Mouse (Mus musculus) embryonic facial prominence, embryonic 15.5 days (tissue): ENCODE results near the gene 2310034G01Rik. TPM values are rescaled to one million over a fixed set of nuclear protein-coding genes. Genes with fewer than 3 reads are reported as not detected.

Source experiments
- ATAC-seq: fragments of 200-750 bp; cut with Nextera tagmentation; 2 replicates; pipeline ENCODE4 v1.8.0; 2017; ENCODE audit warnings: low read depth, moderate TSS enrichment; ENCODE audit not compliant: insufficient number of reproducible peaks, low FRiP score, low TSS enrichment
- H3K27ac ChIP-seq: fragments of 300-500 bp; sonication (generic); replicated peaks from 2 replicates; pipeline ENCODE4 v1.5.1; 2015; ENCODE audit warnings: mild to moderate bottlenecking, inconsistent platforms
- H3K27me3 ChIP-seq: fragments of 300-500 bp; sonication (generic); 2 replicates; pipeline ENCODE4 v1.6.1; 2015; ENCODE audit warnings: inconsistent platforms
- H3K36me3 ChIP-seq: fragments of 300-500 bp; sonication (generic); 2 replicates; pipeline ENCODE4 v1.6.1; 2015; ENCODE audit warnings: mild to moderate bottlenecking, inconsistent platforms
- H3K4me1 ChIP-seq: fragments of 300-500 bp; sonication (generic); 2 replicates; pipeline ENCODE4 v1.6.1; 2015; ENCODE audit warnings: inconsistent platforms
- H3K4me2 ChIP-seq: fragments of 300-500 bp; sonication (generic); replicated peaks from 2 replicates; pipeline ENCODE4 v1.6.1; 2015; ENCODE audit warnings: mild to moderate bottlenecking, inconsistent platforms
- H3K4me3 ChIP-seq: fragments of 300-500 bp; sonication (generic); replicated peaks from 2 replicates; pipeline ENCODE4 v1.5.1; 2015; ENCODE audit warnings: mild to moderate bottlenecking, inconsistent platforms
- H3K9ac ChIP-seq: fragments of 300-500 bp; sonication (generic); 2 replicates; pipeline ENCODE4 v1.6.1; 2015; ENCODE audit warnings: inconsistent platforms
- H3K9me3 ChIP-seq: fragments of 300-500 bp; sonication (generic); replicated peaks from 2 replicates; pipeline ENCODE4 v1.6.1; 2016; ENCODE audit warnings: inconsistent platforms
- WGBS: fragments of 180-500 bp; shearing (Covaris S2); methylation state at CpG from one replicate; pipeline ENCODE4 v1.1.7; 2015; 5-methylcytosine and 5-hydroxymethylcytosine counted together
- polyA plus RNA-seq: library from polyadenylated mRNA; unstranded; fragments of >200 nt; fragmentation: Nextera tagmentation; extraction: Ambion mirVana; gene quantifications from 2 replicates; pipeline ENCODE4 v1.2.1, GENCODE M21; 2015

Gene 2310034G01Rik
- polyA plus RNA-seq, 1 experiment from 2014 or later = 5.3 TPM

GRCm38 (mm10) chr19:46327531-46328064 lies 22.5 kb downstream of the 2310034G01Rik start:
- Histone ChIP-seq H3K4me3 (peak overlapping the region; percentile 78), H3K9me3 (no peaks in the 10 kb centered on the region), H3K4me2 (peak overlapping the region; percentile 100), H3K36me3 (peaks cover 13% of the 10 kb centered on the region), H3K27ac (peak overlapping the region; percentile 92), H3K27me3 (peaks cover 51% of the 10 kb centered on the region), H3K9ac (peak overlapping the region; percentile 47; the same call in 1 of the 2 replicates), H3K4me1 (peaks cover 38% of the 10 kb centered on the region)
- ATAC-seq = no peak
- WGBS = 26% methylated on average over 14 of the region's 14 CpGs

- H3K27me3 ChIP-seq = peaks cover 58% of the 10 kb centered on the region
Measured at GRCm38 (mm10) chr19:46326756-46327305, 23.3 kb downstream of the 2310034G01Rik start, which contains the start of gene Psd. Psd (minus strand) TSS chr19:46327156.

GRCm38 (mm10) chr19:46326019-46326755 lies 23.9 kb downstream of the 2310034G01Rik start:
- 4% methylated on average over 28 of the region's 29 CpGs for WGBS
- H3K4me2 ChIP-seq = peak overlapping the region; percentile 100
- H3K27me3 ChIP-seq = peaks cover 64% of the 10 kb centered on the region
- no peak for ATAC-seq
- H3K9me3 ChIP-seq = no peaks in the 10 kb centered on the region
- peak overlapping the region; percentile 78; the same call in 1 of the 2 replicates for H3K4me3 ChIP-seq
- peaks cover 9% of the 10 kb centered on the region for H3K36me3 ChIP-seq
- H3K4me1 ChIP-seq = peaks cover 50% of the 10 kb centered on the region
- H3K27ac ChIP-seq = no peak overlapping the region
- H3K9ac ChIP-seq = no peak overlapping the region

More at GRCm38 (mm10) chr19:46326756-46327305, 23.3 kb downstream of the 2310034G01Rik start, which contains the start of gene Psd:
- Histone ChIP-seq H3K4me1 (peaks cover 45% of the 10 kb centered on the region), H3K27ac (peak within 1 kb of the TSS; percentile 92), H3K9ac (peak within 1 kb of the TSS; percentile 47), H3K36me3 (peaks cover 13% of the 10 kb centered on the region), H3K4me2 (peak within 1 kb of the TSS; percentile 100), H3K9me3 (no peaks in the 10 kb centered on the region), H3K4me3 (peak within 1 kb of the TSS; percentile 78)
- under 1% methylated on average over 35 of the region's 35 CpGs for WGBS
- no peak for ATAC-seq

GRCm38 (mm10) chr19:46324918-46325317 lies 25.2 kb downstream of the 2310034G01Rik start:
- H3K36me3 ChIP-seq = no peaks in the 10 kb centered on the region
- 66% methylated on average over 5 of the region's 5 CpGs for WGBS
- no peak overlapping the region for H3K27ac ChIP-seq
- H3K9me3 ChIP-seq = no peaks in the 10 kb centered on the region
- ATAC-seq = no peak
- peaks cover 76% of the 10 kb centered on the region for H3K27me3 ChIP-seq
- no peak overlapping the region for H3K4me2 ChIP-seq
- peaks cover 47% of the 10 kb centered on the region for H3K4me1 ChIP-seq
- H3K4me3 ChIP-seq = no peak overlapping the region
- H3K9ac ChIP-seq = no peak overlapping the region

- H3K36me3 ChIP-seq = no peaks in the 10 kb centered on the region
- WGBS = 57% methylated on average over 11 of the region's 11 CpGs
- no peak for ATAC-seq
- H3K4me3 ChIP-seq = no peak overlapping the region
- no peak overlapping the region for H3K27ac ChIP-seq
- no peak overlapping the region for H3K4me2 ChIP-seq
- H3K9ac ChIP-seq = no peak overlapping the region
- no peaks in the 10 kb centered on the region for H3K9me3 ChIP-seq
- H3K27me3 ChIP-seq = peaks cover 82% of the 10 kb centered on the region
- peaks cover 46% of the 10 kb centered on the region for H3K4me1 ChIP-seq
Measured at GRCm38 (mm10) chr19:46324366-46324765, 25.7 kb downstream of the 2310034G01Rik start.

GRCm38 (mm10) chr19:46323716-46324115 lies 26.4 kb downstream of the 2310034G01Rik start:
- no peak overlapping the region for H3K9ac ChIP-seq
- WGBS = 59% methylated on average over 5 of the region's 5 CpGs

GRCm38 (mm10) chr19:46322996-46323572 lies 27.0 kb downstream of the 2310034G01Rik start:
- no peak overlapping the region for H3K9ac ChIP-seq
- no peak overlapping the region for H3K4me3 ChIP-seq
- 76% methylated on average over 13 of the region's 13 CpGs for WGBS
- H3K4me2 ChIP-seq = no peak overlapping the region
- H3K27me3 ChIP-seq = peaks cover 95% of the 10 kb centered on the region
- no peaks in the 10 kb centered on the region for H3K9me3 ChIP-seq
- H3K36me3 ChIP-seq = no peaks in the 10 kb centered on the region
- no peak overlapping the region for H3K27ac ChIP-seq
- no peak for ATAC-seq
- H3K4me1 ChIP-seq = peaks cover 49% of the 10 kb centered on the region

More at GRCm38 (mm10) chr19:46323716-46324115, 26.4 kb downstream of the 2310034G01Rik start:
- H3K4me2 ChIP-seq = no peak overlapping the region
- H3K27ac ChIP-seq = no peak overlapping the region
- peaks cover 46% of the 10 kb centered on the region for H3K4me1 ChIP-seq
- no peak overlapping the region for H3K4me3 ChIP-seq
- H3K9me3 ChIP-seq = no peaks in the 10 kb centered on the region
- H3K27me3 ChIP-seq = peaks cover 88% of the 10 kb centered on the region
- no peak for ATAC-seq
- no peaks in the 10 kb centered on the region for H3K36me3 ChIP-seq

- no peak overlapping the region for H3K9ac ChIP-seq
- H3K9me3 ChIP-seq = no peaks in the 10 kb centered on the region
- peaks cover 99% of the 10 kb centered on the region for H3K27me3 ChIP-seq
- H3K4me2 ChIP-seq = no peak overlapping the region
- H3K36me3 ChIP-seq = no peaks in the 10 kb centered on the region
- peaks cover 49% of the 10 kb centered on the region for H3K4me1 ChIP-seq
- peak overlapping the region; percentile 34; the same call in 1 of the 2 replicates for H3K27ac ChIP-seq
- no peak overlapping the region for H3K4me3 ChIP-seq
- 45% methylated on average over 11 of the region's 11 CpGs for WGBS
- ATAC-seq = no peak
Measured at GRCm38 (mm10) chr19:46322144-46322995, 27.7 kb downstream of the 2310034G01Rik start.

GRCm38 (mm10) chr19:46321101-46321943 lies 28.8 kb downstream of the 2310034G01Rik start:
- WGBS = 23% methylated on average over 6 of the region's 6 CpGs
- Histone ChIP-seq H3K9me3 (no peaks in the 10 kb centered on the region), H3K36me3 (no peaks in the 10 kb centered on the region), H3K9ac (no peak overlapping the region), H3K4me2 (no peak overlapping the region), H3K27ac (no peak overlapping the region), H3K27me3 (peaks cover 99% of the 10 kb centered on the region), H3K4me1 (peaks cover 49% of the 10 kb centered on the region), H3K4me3 (no peak overlapping the region)
- no peak for ATAC-seq
